Mouse (Mus musculus): ENCODE results near the gene Sgpl1.
A peak's percentile ranks its signal among the peaks of the same experiment; 100 is the strongest.
"Not testable (repeated sequence)": the region's sequence is repeated elsewhere in the genome, so short reads cannot be mapped to it uniquely, and the experiment has no call there.

Sgpl1 gene

DNA sequence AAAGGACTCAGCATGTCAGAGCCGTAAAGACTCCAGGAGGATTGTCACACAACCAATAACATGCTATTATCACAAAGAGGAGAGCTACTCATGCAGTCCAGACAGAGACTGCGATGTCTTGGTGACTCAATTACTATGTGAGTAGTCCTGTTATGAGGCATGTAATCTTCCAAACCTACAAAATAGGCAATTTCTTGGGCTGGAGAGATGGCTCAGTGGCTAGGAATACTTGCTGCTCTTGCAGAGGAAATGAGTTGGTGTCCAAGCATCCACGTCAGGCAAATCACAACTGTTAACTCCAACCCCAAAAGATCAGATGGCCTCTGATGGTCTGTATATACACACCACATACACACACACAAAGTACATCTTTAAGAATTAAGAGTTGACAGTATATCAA is 8.1 kb upstream of the Sgpl1 start:
- DNase-seq (ENCODE audit: low read depth, low spot score), result no peak

DNA sequence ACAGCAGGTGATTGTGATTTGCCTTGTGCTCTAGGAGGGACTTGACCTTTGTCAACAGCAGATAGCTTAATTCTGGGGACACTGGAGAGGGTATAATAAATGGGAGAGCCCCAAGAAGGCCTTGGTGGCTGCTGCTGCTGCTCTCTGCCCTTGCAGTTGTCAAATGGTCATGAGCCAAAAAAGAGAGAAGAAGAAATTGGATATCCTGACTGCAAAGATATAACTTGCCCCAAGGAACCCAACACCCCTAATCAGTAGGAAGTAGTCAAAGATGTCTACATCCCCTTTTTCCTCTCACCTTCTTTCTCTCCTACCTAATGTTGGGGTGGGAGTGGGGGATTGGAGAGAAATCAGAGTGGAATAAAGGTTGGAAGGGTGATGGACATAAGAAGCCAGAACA is 4.6 kb upstream of the Sgpl1 start:
- DNase-seq (ENCODE audit: low read depth, low spot score), result no peak

DNA sequence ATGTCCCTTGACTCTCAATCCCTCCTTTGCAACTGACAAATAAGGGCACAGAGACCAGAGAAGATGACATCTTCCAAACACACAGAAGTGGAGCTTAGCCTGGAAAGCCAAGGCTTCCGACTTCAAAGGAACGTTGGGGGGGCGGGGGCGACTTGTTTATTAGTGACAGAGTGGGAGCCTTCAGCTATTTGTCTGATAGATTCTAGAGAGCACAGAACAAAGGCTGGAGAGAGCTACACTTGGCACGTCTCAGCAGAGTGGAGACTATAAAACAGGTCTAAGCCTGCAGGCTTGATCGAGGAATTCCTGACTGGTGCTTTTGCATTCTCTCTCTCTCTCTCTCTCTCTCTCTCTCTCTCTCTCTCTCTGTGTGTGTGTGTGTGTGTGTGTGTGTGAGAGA is 3.1 kb upstream of the Sgpl1 start:
- no peak for DNase-seq (ENCODE audit: low read depth, low spot score)

DNA sequence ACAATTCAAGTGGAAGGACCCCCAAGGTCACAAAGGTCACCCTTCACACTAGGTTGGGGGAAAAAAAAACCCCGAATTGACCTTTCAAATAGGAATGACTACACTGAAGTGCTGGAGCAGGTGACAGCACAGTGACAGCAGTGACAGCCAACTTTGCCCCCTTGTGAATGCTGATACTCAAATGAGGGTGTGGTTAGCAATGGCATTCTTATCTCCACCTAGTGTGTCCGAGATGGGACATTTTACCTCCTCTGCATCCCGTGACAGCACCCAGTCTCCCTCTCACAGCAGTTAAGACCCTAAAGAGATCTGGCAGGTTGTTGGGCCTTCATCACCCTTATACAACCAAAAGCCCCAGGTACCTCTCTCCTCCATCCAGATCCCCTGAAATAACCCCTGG is 2.0 kb upstream of the Sgpl1 start:
- DNase-seq (ENCODE audit: low read depth, low spot score), result no peak

DNA sequence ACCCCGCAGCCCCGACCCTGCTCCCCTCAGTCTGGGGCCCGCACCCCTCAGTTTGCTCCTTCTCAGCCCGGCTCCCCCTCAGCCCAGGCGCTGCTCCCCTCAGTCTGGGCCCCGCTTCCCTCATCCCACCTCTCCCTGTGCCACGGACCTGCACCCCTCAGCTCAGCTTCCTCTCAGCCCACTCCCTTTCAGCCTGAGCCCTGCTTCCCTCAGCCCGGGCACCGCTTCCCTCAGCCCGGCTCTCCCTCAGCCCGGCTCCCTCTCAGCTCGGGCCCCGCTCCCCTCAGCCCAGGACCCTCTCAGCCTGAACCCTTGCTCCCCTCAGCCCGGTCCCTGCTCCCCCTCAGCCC is 721 bp downstream of the Sgpl1 start:
- no peak for DNase-seq (ENCODE audit: low read depth, low spot score)

DNA sequence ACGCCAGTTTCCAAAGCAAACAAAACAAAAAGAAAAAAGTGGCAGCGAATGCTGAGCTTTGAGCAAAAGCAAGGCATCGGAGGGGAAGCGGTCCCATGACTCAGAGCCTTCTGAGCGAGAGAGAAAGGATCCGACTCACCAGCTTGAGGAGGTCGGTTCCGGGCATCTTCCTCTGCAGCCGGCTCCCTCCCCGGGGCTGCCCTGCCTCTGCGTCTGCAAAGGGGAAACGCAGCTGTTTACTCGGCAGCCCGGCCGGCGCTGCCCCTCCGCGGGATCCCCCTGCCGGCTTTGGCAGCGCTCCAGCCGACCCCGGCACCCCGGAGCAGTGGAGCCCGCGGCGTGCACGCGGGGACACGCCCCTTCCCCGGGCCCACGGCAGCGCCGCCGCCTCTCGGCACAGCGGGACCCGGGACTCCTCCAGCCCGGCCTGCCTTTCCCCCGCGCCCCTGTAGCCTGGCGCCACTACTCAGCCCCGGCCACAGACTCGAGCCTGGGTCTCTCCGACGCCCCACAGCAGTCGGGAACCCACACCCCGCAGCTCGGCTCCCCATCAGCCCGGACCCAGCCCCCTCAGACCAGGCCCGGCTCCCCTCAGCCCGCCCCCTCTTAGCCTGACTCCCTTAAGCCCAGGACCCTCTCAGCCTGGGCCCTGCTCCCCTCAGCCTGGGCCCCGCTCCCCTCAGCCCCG is 1.2 kb downstream of the Sgpl1 start:
- peak; percentile 76 for DNase-seq (ENCODE audit: low read depth, low spot score)

DNA sequence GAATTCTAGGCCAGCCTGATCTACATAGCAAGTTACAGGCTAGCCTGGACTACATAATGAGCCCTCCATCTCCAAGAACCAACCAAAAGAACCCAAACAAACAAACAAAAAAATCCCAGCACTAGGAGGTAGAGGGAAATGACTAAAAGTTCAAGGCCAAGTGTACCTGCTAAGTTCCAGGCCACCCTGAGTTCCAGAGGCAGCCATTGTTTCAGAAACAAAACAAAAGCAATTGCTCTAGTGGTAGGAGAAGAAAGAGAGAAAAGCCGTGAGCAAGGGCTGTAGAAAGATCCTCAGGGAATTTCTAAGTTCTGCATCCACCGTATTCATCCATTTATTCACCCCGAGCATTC is 1.8 kb downstream of the Sgpl1 start:
- no peak for DNase-seq (ENCODE audit: low read depth, low spot score)

DNA sequence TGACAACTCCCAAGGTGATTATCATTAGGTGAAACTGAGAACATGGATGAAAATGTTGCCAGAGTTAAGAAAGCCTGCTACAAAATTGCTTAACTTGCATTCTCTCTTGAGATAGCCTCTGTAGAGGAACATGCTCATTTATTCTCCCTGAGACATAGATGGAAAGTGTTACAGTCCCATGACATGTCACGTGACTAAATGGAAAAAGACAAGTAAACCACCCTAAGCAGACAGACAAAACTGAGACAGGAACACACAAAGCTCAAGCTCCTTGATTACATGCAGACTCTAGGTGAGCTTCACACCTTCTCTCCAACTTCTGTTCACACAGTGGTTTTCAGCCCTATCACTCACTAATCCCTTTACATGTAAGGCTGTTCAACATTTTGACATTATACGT is 4.2 kb downstream of the Sgpl1 start:
- DNase-seq (ENCODE audit: low read depth, low spot score), result peak; percentile 29

DNA sequence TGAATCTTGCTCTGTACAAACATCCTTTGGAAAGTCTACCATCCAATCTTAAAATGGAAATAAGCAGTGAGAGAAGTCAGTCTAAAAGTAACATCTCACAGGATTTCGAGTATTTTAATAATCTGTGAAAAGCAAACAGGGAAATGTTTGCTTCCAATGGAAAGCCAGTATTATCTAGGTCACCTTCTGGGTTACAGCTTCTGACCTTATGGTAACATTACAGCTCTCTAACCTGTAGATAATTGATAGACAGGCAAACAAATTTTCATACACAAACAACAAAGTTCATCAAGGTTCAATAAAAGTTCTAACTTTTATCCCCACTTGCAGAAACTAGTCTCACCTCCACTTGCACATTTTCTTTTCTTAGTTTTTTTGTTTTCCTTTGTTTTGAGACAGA is 9.9 kb downstream of the Sgpl1 start:
- no peak for DNase-seq (ENCODE audit: low read depth, low spot score)

DNA sequence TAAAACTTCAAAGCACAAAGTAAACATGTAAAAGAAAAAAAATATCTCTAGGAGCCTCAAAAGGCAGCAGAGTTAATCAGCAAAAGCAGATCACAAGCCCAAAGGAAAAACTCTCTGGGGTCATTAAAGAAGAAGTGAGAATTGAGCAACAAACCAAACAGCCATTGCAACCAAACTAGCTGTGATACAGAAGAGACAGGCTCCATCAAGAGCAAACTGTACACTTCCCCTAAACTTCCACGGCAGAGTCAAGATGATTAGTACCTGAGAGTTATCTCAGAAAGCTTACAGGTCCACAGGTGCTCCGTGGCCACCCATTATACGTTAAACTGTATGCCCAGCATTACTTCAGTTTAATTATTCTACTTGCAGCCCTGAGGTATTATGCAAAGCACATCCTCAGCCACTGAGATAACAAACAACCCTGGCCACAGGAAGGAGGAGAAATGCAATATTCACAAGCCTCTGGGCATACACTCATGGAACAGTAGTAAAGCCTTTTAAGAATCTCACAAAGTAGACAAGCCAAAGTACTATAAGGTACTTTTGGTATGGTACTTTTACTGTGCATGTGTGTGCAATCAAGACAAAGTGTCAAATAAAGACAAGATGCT is 12.2 kb downstream of the Sgpl1 start:
- no peak for DNase-seq (ENCODE audit: low read depth, low spot score)

DNA sequence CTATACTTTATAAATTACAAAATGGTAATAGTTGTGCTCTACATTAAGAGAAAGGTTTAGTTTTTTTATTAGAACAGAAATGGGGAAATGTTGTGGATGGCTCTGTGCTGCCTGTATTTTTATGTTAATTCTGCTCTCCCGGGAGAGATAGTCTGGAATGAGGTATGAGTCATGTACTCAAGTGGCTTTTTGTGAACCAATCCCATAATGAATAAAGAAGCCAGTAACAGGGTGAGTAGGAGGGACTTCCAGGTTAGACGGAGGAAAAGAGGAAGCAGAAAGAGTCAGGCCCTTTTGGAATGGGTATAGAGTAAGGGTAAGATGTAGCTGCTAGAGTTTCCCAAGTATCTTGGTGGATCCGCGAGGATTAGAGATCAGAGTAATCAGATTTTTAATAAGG is 13.5 kb downstream of the Sgpl1 start:
- no peak for DNase-seq (ENCODE audit: low read depth, low spot score)

DNA sequence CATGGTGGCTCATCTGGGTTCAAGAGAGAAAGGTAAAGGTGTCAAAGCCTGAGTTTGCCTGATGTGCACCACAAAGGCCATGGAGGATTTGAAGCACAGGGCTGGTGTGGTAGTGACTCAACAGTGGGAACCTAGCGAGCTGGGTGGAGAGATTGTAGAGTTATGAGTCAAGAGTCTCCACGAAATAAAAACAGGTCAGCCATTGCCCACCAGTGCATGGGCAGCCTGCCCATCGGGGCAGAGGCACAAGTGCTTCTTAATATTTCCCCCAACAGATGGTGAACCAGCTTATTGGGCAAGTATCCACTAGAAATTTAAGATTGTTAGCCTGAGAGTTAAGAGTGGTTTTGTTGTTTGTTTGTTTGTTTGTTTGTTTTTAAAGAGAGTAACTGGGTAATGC is 16.5 kb downstream of the Sgpl1 start:
- no peak for DNase-seq (ENCODE audit: low read depth, low spot score)

DNA sequence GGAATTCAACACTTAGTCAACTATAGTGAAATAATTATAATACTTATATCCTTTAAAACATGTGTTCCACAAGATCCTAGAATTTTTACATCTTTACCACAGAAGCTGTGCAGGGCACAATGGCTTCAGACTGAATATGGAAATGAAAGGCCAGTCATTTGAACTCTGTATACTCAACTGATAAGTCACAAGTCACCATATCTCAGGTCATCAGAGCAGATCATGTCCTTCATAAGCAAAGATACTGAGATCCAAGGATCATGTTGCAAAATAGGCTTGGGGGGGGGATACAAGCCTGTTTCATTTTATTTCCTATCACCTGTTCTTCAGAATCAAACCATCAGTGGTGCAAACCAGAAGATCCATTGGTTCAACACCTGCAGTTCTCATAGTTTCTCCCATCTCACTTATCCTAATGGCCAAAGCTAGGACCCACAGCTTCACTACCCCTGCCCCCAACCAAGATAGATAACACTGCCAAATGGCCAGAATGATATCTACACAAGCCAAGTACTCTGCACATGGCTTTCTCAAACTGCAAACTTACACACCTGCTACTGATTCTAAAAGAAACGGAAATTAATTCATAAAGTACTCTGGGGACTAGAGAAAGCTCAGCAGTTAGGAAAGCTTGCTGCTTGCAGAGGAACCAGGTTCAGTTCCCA is 18.7 kb downstream of the Sgpl1 start:
- no peak for DNase-seq (ENCODE audit: low read depth, low spot score)

DNA sequence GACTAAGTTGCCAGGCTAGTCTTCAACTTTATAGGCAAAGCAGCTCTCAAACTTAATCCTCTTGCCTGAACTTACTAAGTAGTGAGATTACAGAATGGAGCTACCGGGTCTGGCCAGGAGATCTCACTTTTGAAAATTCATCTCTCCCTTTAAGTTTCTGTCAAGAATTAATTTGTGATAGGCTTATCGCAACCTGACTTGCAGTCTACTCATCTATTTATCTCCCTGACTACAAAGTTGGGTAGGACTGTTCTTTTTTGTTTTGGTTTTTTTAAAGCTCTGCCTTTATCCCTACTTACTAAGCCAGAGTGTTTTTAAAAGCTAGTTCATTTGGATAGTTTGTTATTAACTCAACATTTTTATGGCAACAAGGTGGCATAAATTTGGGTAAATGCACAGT is 23.0 kb downstream of the Sgpl1 start:
- DNase-seq (ENCODE audit: low read depth, low spot score), result no peak

DNA sequence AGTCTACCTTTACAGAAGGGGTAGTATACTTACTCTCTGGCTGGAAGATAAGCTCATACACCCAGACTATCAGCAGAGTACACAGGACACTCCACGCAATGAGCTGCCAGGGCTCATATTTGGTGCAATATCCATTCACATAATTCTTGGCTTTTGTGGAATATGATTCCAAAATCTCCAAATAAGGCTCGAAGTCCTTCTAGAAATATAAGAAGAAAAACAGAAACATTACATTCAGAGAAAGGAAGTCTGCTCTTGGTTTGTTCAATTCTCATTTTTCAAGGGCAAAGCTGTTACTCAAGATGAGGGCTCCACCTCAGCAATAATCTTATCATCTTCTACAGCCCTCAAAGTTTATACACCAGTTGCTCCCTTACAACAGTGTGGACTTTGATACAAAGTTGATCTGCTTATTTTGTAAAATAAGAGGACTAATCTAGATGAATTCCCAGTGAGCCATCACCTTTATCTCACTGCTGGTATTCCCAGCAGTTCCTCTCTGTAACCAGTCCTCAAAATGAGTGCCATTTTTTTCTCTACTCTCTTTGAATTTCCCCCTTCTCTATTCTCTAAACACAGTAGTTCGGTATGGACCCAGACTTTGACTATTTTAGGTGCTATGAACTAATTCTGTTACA is 24.1 kb downstream of the Sgpl1 start:
- DNase-seq (ENCODE audit: low read depth, low spot score), result no peak

DNA sequence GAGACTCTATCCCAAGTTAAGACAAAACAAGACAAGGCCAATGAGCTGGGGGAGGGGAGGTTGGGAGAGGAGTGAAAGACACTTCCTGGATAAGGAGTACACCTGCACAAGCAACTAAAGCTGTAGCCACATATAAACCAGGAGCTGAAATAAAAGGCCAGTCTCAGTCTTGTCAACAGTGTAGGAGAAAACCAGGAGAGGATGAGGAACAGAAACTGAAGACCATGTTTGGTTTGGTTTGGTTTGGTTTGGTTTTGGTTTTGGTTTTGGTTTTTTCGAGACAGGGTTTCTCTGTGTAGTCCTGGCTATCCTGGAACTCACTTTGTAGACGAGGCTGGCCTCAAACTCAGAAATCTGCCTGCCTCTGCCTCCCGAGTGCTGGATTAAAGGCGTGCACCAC is 25.8 kb downstream of the Sgpl1 start:
- not testable (repeated sequence) for DNase-seq (ENCODE audit: low read depth, low spot score)

DNA sequence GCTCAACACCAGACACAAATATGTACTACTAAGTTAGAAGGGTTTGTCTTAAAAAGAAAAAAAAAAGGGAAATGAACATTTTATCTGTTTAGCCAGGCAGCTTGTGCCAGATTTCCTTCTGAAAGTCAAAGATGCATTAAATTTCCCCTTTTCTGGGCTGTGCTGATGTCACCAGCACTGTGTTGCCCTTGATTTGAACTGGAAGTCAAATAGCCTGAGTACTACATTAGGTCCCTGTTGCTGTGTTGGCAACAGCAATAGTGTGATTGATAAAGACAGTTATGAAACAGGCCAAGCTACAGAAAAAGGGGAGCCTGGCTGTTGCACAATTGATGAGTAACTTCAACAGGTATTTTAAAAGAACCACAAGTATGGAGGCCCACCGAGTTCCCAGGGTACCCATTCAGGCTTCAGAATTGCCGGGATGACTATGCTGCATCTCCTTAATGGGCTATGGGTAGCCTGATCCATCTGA is 33.2 kb downstream of the Sgpl1 start:
- DNase-seq (ENCODE audit: low read depth, low spot score), result no peak

DNA sequence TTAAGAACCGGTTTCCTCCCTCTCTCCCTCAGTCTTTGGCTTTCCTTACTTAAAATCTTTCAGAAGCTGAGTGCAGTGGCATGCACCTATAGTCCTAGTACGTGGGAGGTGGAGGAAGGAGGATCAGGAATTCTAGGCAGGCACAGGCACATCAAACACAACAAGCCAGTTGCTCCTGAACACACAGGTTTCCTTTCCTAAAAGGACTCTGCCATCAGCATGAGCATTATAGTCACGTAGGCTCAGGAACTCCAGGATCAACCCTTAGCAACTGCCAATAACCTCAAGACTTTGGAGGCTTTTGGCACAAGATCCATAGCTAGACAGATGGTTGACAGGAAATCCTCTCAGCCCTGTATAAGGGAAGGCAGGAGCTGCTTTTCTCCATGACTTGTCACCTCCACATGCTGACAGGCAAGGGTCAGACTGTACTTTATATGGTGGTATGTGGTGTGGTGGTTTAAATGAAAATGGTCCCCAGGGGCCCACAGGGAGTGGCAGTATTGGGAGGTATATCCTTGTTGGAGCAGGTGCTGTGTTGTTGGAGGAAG is 43.9 kb downstream of the Sgpl1 start:
- DNase-seq (ENCODE audit: low read depth, low spot score), result no peak

DNA sequence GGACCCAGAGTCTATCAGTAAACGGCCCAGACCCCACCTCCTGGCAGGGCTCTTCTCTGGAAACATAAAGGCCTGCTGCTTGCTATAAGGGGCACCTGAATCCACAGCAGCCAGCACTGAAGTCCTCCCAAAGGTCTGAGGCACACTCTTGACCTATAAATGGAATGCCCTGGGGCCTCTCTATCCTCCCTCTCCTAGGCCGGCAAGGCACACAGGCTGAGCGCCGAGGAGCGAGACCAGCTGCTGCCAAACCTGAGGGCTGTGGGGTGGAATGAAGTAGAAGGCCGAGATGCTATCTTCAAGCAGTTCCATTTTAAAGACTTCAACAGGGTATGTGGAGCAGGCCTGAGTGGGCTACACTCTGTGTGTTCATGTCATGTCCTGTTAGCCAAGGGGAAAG is 55.6 kb downstream of the Sgpl1 start:
- no peak for DNase-seq (ENCODE audit: low read depth, low spot score)

DNA sequence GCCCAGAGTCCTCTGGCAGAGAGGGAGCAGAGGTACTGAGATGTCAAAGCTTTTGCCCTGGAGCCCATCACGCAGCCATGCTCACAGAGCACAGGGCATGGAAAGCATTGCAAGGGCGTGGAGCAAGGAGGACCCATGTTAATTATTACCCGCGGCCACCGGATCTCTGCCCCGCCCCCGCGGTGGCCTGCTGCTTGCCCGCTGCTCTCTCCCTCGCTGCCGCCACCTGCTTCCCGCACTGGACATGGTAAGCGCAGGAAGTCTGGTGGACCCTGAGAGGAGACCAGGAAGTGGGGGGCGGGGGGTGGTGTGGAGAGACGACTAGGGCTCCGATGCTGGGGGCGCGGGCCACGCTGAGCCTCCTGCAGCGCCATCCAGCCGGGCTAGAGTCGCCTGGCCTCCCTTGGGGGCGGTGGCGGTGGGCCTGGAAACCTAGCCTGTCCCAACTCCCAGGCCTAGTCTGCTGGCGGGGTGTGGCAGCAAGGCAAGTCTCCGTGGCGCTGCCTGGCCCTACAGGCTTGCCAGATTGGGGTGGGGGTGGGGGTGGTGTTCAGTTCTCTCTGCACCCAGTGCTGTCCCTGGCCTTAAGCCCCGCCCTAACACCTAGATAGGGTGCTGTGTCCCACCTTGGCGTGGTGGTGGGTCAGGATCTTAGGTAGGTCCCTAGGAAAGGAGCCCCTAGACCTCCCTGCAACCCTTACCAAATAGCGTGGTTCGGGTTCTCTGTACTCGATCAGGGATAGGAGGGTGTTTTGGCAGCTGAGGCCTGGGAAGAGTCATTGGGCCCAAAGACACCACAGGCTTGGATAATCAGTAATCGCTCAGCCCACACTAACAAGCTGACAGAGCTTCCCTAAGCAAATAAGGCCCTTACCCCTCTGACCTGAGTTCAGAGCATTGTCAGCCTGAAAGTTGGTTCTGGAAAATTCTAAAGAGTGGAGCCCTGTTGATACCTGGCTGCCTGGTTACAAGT is 58.0 kb downstream of the Sgpl1 start, which contains the start of gene Pcbd1:
Gene Pcbd1 (plus strand): TSS at position 162 of the 973 bp plus-strand sequence.
- no peak for DNase-seq (ENCODE audit: low read depth, low spot score)

DNA sequence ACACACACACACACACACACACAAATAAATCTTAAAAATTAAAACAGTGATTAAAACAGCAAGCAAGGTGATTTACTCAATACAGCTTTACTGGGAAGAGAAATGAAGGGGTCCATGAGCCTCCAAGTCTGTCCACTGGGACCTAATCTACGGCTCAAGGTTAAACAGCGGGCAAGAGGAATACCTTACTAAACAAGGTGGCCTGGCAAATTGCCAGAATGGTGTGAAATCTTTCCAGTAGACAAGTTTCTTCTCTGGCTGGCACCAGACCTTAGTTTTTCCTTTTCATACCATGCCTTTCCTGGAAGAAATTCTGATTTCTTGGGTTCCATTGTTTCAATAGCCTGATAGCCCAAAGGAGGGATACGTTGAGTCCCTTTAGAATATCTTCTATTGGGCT is 59.0 kb downstream of the Sgpl1 start:
- no peak for DNase-seq (ENCODE audit: low read depth, low spot score)

All from CD4-positive, CD25-positive, alpha-beta regulatory T cell, adult 2 months (primary cell).